Mouse (Mus musculus) olfactory bulb, adult 2 months (tissue): ENCODE results near the gene Immp2l.

Experiments
- CTCF ChIP-seq: fragments of 200-500 bp; IDR thresholded peaks from 2 replicates; pipeline ENCODE4 v1.5.1; 2012; ENCODE audit warnings: low read depth, mild to moderate bottlenecking, low read length, moderate library complexity; ENCODE audit not compliant: insufficient read depth
- POLR2A ChIP-seq: fragments of 200-500 bp; IDR thresholded peaks from 2 replicates; pipeline ENCODE4 v1.6.1; 2012; ENCODE audit warnings: mild to moderate bottlenecking, low read depth, low read length, moderate library complexity; ENCODE audit not compliant: insufficient read depth

DNA sequence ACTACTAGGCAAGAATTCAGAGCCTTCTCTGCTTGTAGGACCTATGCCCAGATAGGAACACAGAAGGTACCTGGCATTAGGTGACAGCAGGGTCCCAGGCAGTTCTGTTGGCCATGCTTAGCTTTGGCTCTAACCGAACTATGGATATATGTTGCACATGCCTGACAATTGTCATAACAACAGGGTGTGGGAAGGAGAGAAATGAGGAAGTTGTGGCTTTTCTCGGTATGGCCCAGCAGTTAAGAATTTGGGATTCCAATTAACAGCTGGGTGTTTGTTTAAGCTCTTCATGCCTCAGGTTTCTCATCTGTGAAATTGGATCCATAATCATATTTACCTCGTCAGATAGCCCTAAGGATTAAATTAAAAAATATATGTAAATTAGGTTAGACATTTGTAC lies 854.6 kb downstream of the Immp2l start:
- TF ChIP-seq POLR2A (no peak), CTCF (no peak)
